Mouse (Mus musculus): Measurements from ENCODE around the gene Tfr2.

The Tfr2 gene

GRCm38 (mm10) chr5:137623937-137624530 is 54.4 kb downstream of the Tfr2 start:
- DNase-seq (ENCODE audit: low read depth, low spot score): no peak

- DNase-seq (ENCODE audit: low read depth, low spot score): no peak
These were observed 58.4 kb downstream of the Tfr2 start for GRCm38 (mm10) chr5:137627991-137628390.

GRCm38 (mm10) chr5:137628498-137629305 is 59.1 kb downstream of the Tfr2 start, which contains the start of the genes Fbxo24, Lrch4 and Gm20605:
Gene Fbxo24, minus strand, starts transcription at chr5:137629002.
Gene Lrch4, plus strand, starts transcription at chr5:137629121.
Gene Gm20605, plus strand, starts transcription at chr5:137629175.
- DNase-seq (ENCODE audit: low read depth, low spot score): peak; percentile 99

DNA sequence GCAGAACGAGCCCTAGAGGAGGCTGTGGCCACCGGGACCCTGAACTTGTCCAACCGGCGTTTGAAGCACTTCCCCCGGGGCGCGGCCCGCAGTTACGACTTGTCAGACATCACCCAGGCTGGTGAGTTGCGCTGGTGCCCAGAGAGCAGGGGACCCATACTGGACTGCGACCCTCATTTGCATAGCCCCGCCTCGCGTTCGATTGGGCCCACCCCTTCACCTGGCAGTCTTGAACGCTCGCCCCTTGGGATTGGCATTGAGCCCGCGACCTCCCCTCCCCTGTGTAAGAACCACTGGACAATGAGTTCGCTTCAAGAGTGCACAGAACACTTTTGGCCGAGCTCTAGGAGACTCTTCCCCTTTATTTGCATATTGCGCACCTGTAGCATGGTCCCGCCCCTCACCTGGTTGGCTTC is 59.7 kb downstream of the Tfr2 start:
- DNase-seq (ENCODE audit: low read depth, low spot score): no peak

DNA sequence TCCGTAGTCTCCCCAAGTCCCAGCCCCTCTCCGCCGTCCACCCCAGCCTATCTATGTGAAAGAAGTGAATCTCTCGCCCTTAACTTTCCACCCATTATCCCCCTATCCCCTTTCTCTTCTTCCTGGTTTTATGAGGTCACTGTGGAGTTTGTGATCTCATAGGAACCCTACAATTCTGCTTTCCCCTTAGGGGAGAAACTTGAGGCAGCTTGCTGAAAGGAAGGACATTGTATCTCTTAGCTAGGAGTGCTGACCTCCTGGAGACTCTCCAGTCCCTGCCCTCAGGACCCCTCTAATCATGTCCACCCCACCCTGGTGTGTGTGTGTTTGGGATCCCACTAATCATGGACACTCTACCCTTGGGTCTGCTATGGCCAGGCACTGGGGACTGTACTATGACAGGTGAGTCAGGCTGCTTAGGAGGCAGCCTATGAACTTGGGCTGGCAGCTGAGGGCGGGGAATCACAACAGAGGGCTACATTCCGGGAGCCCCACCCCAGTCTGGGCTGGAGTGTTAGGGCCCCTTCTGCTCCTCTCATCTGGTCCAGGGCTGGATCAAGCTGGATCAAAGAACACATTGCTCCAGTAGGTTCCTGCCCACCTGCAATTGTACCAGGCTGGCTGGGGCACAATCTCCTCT is 60.4 kb downstream of the Tfr2 start:
- no peak for DNase-seq (ENCODE audit: low read depth, low spot score)

DNA sequence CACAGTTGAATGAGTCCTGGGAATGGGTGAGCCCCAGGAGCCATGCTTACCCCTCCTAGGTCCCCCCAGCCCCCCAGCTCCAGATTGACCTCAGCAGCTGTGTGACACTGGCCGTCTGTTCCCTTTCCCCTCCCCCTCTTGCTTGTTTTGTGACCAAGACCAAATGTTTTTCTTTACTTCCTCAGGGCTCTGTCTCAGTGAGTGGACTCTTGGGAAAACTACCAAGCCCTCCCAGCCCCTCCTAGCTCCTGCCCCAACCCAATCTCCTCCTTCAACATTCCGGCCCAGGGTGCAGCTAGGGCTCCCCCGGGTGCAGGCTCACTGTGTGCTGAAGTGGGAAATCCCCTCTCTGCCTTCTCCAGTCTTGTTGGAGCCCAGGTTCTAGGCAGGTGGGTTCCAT is 61.0 kb downstream of the Tfr2 start:
- no peak for DNase-seq (ENCODE audit: low read depth, low spot score)

GRCm38 (mm10) chr5:137631171-137631570 is 61.5 kb downstream of the Tfr2 start:
- DNase-seq (ENCODE audit: low read depth, low spot score): no peak

DNA sequence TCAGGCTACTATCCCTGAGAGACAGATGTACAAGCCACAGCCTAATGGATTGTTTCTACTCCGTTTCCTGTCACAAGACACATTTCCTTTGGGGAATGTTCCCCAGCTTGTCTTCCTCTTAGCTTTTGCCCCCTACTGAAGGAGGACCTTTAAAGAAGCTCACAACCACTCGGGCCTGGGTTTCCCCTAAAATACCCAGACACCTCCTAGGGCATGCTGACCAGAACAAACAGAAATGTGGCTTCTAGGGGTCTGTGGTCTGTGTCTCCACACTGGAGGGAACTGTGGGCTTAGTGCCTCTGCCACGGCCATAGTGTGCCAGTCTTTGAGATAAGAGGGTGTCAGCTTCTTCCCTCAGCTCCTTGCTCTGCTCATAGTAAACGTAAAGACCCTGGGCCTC is 62.0 kb downstream of the Tfr2 start:
- DNase-seq (ENCODE audit: low read depth, low spot score): no peak

GRCm38 (mm10) chr5:137633397-137634084 is 63.9 kb downstream of the Tfr2 start:
- no peak for DNase-seq (ENCODE audit: low read depth, low spot score)
